Mouse (Mus musculus) small intestine, adult 2 months (tissue): ENCODE measurements at regions not wholly inside any gene's neighbourhood (a gene's known extent, or its start where the extent isn't known, plus 50 kb on each side); places are given as distances from the start of the nearest gene placed in this dataset.

Source experiments
- H3K27ac ChIP-seq: fragments of 200-500 bp; 2 replicates; pipeline ENCODE4 v1.5.1; 2012; ENCODE audit warnings: low read depth, low read length, control low read depth, inconsistent platforms; ENCODE audit not compliant: insufficient read depth
- H3K27me3 ChIP-seq: fragments of 200-500 bp; 2 replicates; pipeline ENCODE4 v1.6.1; 2012; ENCODE audit warnings: mild to moderate bottlenecking, moderate library complexity, low read length, inconsistent platforms; ENCODE audit not compliant: control insufficient read depth, insufficient read depth
- H3K36me3 ChIP-seq: fragments of 200-500 bp; 2 replicates; pipeline ENCODE4 v1.6.1; 2012; ENCODE audit warnings: mild to moderate bottlenecking, low read length, control low read depth, inconsistent platforms; ENCODE audit not compliant: control insufficient read depth, insufficient read depth
- H3K4me1 ChIP-seq: fragments of 200-500 bp; 2 replicates; pipeline ENCODE4 v1.6.1; 2012; ENCODE audit warnings: low read length, inconsistent platforms, mixed read lengths; ENCODE audit not compliant: control insufficient read depth, insufficient read depth, insufficient read length
- H3K4me3 ChIP-seq: fragments of 200-500 bp; 2 replicates; pipeline ENCODE4 v1.5.1; 2012; ENCODE audit warnings: low read depth, mild to moderate bottlenecking, control low read depth, inconsistent platforms, low read length, moderate library complexity
- CTCF ChIP-seq: fragments of 200-500 bp; IDR thresholded peaks from 2 replicates; pipeline ENCODE4 v1.5.1; 2012; ENCODE audit warnings: low read depth, mild to moderate bottlenecking, control low read depth, inconsistent platforms, low read length, moderate library complexity, mixed read lengths; ENCODE audit not compliant: insufficient replicate concordance, insufficient read length; ENCODE audit errors: extremely low read depth
- POLR2A ChIP-seq: fragments of 200-500 bp; IDR thresholded peaks from 2 replicates; pipeline ENCODE4 v1.6.1; 2012; ENCODE audit warnings: low read depth, mild to moderate bottlenecking, control low read depth, inconsistent platforms, low read length, moderate library complexity
- WGBS: fragments of 180-500 bp; shearing (Covaris S2); methylation state at CpG from one replicate; pipeline ENCODE4 v1.1.7; 2018; 5-methylcytosine and 5-hydroxymethylcytosine counted together

GRCm38 (mm10) chr9:43873841-43874240, 130.1 kb downstream of the Nectin1 start:
- no peak overlapping the region for H3K4me3 ChIP-seq
- TF ChIP-seq CTCF (no peak), POLR2A (no peak)
- WGBS, result 58% methylated on average over 2 of the region's 2 CpGs
- no peak overlapping the region for H3K27ac ChIP-seq
- H3K4me1 ChIP-seq, result no peaks in the 10 kb centered on the region
- H3K36me3 ChIP-seq, result no peaks in the 10 kb centered on the region
- H3K27me3 ChIP-seq, result peaks cover 6% of the 10 kb centered on the region

- H3K4me1 ChIP-seq, result no peaks in the 10 kb centered on the region
- TF ChIP-seq POLR2A (no peak), CTCF (no peak)
- WGBS, result 41% methylated on average over 5 of the region's 5 CpGs
- no peaks in the 10 kb centered on the region for H3K36me3 ChIP-seq
- H3K27ac ChIP-seq, result no peak overlapping the region
- peaks cover 11% of the 10 kb centered on the region for H3K27me3 ChIP-seq
- H3K4me3 ChIP-seq, result no peak overlapping the region
Observed at GRCm38 (mm10) chr9:43874332-43874731, 130.5 kb downstream of the Nectin1 start.

- WGBS, result 2% methylated on average over 24 of the region's 24 CpGs
- no peak overlapping the region for H3K4me3 ChIP-seq
- no peak overlapping the region for H3K27ac ChIP-seq
- H3K4me1 ChIP-seq, result no peaks in the 10 kb centered on the region
- peaks cover 23% of the 10 kb centered on the region for H3K27me3 ChIP-seq
- no peak for TF ChIP-seq POLR2A
- no peak for TF ChIP-seq CTCF
- H3K36me3 ChIP-seq, result no peaks in the 10 kb centered on the region
Observed at GRCm38 (mm10) chr9:43879220-43879968, 135.6 kb downstream of the Nectin1 start.

- no peak overlapping the region for H3K4me3 ChIP-seq
- 4% methylated on average over 26 of the region's 26 CpGs for WGBS
- no peaks in the 10 kb centered on the region for H3K36me3 ChIP-seq
- H3K4me1 ChIP-seq, result no peaks in the 10 kb centered on the region
- H3K27ac ChIP-seq, result no peak overlapping the region
- TF ChIP-seq POLR2A (no peak), CTCF (no peak)
- H3K27me3 ChIP-seq, result peaks cover 23% of the 10 kb centered on the region
Observed at GRCm38 (mm10) chr9:43879969-43880396, 136.2 kb downstream of the Nectin1 start.

GRCm38 (mm10) chr9:43893086-43893485, 149.3 kb downstream of the Nectin1 start:
- WGBS, result 43% methylated on average over 6 of the region's 6 CpGs
- Histone ChIP-seq H3K27ac (no peak overlapping the region), H3K4me1 (no peaks in the 10 kb centered on the region), H3K4me3 (no peak overlapping the region), H3K27me3 (no peaks in the 10 kb centered on the region), H3K36me3 (no peaks in the 10 kb centered on the region)
- TF ChIP-seq CTCF (no peak), POLR2A (no peak)

GRCm38 (mm10) chr9:43899239-43899638, 143.9 kb upstream of the Thy1 start:
- no peaks in the 10 kb centered on the region for H3K36me3 ChIP-seq
- TF ChIP-seq POLR2A (no peak), CTCF (no peak)
- WGBS, result 65% methylated on average over 4 of the region's 4 CpGs
- no peak overlapping the region for H3K4me3 ChIP-seq
- H3K4me1 ChIP-seq, result no peaks in the 10 kb centered on the region
- H3K27me3 ChIP-seq, result no peaks in the 10 kb centered on the region
- no peak overlapping the region for H3K27ac ChIP-seq

- H3K36me3 ChIP-seq, result no peaks in the 10 kb centered on the region
- no peaks in the 10 kb centered on the region for H3K4me1 ChIP-seq
- H3K27ac ChIP-seq, result no peak overlapping the region
- TF ChIP-seq CTCF (no peak), POLR2A (no peak)
- WGBS, result 78% methylated on average over 4 of the region's 4 CpGs
- H3K27me3 ChIP-seq, result no peaks in the 10 kb centered on the region
- no peak overlapping the region for H3K4me3 ChIP-seq
Observed at GRCm38 (mm10) chr9:43908325-43908724, 134.9 kb upstream of the Thy1 start.

- H3K27me3 ChIP-seq, result no peaks in the 10 kb centered on the region
- 51% methylated on average over 5 of the region's 5 CpGs for WGBS
- H3K4me3 ChIP-seq, result no peak overlapping the region
- no peak overlapping the region for H3K27ac ChIP-seq
- no peaks in the 10 kb centered on the region for H3K36me3 ChIP-seq
- H3K4me1 ChIP-seq, result no peaks in the 10 kb centered on the region
- TF ChIP-seq CTCF, result no peak
- no peak for TF ChIP-seq POLR2A
Observed at GRCm38 (mm10) chr9:43915015-43915414, 128.2 kb upstream of the Thy1 start.
